Mouse (Mus musculus) neutrophil, adult 5-6 weeks (primary cell): Measurements from ENCODE around the gene Ccdc122. TPM values are rescaled to one million over a fixed set of nuclear protein-coding genes. Genes with fewer than 3 reads are reported as not detected.
A peak's percentile ranks its signal among the peaks of the same experiment; 100 is the strongest.
"Not testable (repeated sequence)": the region's sequence is repeated elsewhere in the genome, so short reads cannot be mapped to it uniquely, and the experiment has no call there.

Experiments used
- ATAC-seq: fragments of 151-379, 151-347 bp; 2 replicates; pipeline ENCODE4 v1.8.0; 2017; ENCODE audit warnings: mild to moderate bottlenecking, moderate TSS enrichment; ENCODE audit not compliant: insufficient number of reproducible peaks, poor library complexity, low FRiP score, severe bottlenecking; ENCODE audit errors: extremely low read depth
- total RNA-seq: library from RNA; stranded (forward); fragments of 200-1000 nt; gene quantifications from 2 replicates; pipeline ENCODE4 v1.2.3, GENCODE M21; 2017

The Ccdc122 gene
- total RNA-seq, result 0.70 and 3.2 TPM in 2 replicates

DNA sequence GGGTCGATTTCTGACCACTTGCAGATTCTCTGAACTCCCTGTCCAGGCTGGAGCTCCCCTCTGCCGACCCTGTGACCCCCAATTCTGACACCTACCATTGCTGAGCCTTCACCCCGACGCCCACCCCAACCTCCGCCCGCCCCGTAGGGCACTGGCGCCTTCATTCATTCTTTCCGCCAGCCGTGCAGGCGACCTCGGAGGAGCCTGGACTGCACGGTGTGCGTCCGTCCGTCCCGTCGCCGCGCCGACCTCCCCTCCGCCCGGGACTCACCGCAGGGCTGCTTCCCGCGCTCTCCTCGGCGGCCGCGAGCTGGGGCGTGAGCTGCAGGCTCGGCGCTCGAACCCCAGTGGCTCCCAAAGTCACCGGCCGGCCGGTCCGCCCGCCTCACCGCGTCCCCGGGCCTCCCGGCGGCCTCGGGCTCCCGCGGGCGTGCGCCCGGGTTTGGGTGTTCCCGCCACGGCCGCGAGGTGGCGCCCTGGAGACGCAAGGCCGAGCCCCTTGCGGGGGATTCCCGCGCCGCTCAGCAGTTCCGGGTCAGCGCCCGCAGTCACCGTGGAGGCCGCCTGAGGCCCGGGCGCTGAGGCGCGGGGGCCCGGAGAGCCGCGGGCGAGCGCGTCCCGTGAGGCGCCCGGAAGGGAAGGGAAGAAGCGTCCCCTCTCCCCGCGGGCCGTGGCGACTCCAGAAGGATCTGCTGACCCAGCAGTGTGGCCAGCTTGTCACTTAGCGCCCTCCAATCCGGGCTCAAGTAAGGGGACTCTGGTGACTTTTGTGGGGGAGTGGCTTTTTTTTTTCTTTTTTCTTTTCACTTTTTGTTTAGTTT, at the start of gene Ccdc122, which contains the start of gene Lacc1:
Gene Ccdc122, plus strand, starts transcription at position 547 of the 821 bp plus-strand sequence.
Gene Lacc1, minus strand, starts transcription at position 679 of the 821 bp plus-strand sequence.
- ATAC-seq, result peak; percentile 77

DNA sequence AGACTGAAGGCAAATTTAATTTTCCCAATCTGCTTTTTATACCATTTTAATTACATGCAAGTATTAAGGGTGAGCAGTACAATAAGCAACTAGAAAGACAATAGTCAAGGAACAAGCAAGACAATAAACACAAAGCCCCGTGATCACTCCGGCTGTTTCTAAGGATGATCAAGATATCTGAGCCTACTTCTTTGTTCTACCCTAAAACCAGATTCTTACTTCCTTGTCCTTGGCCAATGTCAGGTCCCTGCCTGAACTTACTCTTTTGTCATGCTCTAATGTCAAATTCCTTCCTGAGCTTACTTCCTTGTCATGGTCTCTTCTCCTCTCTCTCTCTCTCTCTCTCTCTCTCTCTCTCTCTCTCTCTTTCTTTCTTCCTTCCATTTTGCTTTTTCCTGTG, 46.2 kb upstream of the Ccdc122 start:
- ATAC-seq, result not testable (repeated sequence)

DNA sequence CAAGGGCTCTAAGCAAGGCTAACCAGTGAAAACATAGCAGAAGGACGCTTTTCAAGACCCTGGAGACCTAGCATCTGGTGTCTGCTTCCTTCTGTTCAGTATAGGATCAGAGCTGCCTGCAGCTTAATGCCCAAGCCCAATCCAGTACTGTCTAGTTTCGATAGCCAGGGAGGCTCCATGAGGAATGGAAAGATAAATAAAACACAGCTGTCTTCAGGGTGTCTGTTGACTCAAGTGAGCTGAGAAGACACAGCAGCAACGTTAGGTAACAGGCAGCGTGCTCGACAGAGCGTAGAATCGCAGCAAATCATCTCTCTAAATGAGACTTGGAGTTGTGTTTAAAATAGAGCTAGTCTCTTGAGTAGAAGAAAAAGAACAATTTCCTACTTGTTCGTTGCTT, 31.8 kb upstream of the Ccdc122 start:
- ATAC-seq, result no peak

DNA sequence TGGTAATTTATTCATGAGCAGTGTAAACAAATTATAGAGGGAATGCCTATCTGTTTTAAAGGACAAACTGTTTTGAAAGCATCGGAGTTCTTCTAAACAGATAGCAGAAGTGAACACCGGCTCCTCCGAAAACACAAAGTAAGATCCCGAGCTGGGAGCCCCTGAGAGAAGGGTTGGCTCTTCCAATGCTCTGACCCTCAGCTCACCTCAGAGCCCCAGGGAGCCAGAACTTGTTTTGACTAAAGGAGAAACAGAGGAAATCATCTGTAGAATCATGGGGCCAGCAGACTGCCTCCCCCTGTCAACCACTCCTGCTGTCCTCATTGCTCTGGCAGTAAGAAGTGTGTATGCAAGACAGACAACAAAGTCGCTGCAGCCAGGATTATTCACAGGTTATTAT, 31.0 kb upstream of the Ccdc122 start:
- no peak for ATAC-seq

DNA sequence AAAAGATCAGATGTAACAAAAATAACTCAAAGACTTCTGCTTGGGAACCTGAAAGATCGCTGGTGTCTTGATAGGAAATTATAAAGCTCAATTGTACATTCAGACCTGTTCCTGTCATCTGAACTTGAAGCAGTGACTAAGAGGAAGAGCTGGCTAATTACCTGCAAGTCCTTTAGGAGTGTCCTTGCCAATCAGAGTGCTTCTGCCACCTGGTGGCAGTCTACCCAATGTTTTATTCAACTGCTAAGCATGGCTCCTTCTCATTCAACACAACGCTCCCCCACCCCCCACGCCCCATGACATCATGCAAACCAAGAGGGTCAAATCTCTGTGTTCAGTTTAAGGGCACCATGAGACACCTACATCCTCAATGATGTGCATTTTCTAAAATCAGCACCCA, 28.3 kb upstream of the Ccdc122 start:
- ATAC-seq, result peak; percentile 48; the same call in 1 of the 2 replicates

DNA sequence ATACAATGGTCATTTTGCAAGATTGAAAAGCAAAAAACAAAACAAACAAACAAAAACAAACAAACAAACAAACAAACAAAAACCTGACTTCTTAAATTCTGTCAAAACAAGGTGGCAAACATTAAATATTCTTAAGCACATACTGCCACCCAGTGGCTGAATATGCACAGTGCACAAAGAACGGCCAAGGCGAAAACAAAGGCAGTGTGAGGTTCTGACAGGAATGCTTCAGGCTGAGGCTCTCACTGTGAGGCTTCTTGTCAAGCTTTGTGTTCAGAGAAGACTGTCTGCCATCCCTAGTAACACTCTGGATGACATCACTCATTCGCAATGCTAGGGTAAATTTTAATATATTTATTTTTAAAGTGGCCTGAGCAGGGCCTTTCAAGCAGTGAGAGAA, 24.8 kb upstream of the Ccdc122 start:
- ATAC-seq, result peak; percentile 53; the same call in 1 of the 2 replicates

DNA sequence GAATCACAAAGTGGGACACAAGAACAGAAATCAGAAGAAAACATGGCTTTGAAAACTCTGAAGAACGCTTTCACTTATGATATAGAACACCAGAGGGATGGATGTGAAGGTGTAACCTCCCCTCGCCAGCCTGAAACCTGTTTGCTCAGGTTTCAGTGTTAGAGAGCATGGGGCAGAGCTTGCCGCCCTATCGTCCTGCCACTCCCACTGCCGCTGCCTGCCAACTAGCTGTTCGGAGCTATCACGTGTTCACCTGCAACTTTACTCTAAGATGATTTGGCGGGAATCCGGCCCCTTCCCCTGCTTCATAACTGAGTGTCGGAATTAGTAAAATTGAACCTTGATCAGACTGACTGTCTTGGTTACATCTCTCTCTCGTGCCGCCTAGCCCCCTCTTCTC, 19.8 kb upstream of the Ccdc122 start:
- ATAC-seq, result not testable (repeated sequence)

DNA sequence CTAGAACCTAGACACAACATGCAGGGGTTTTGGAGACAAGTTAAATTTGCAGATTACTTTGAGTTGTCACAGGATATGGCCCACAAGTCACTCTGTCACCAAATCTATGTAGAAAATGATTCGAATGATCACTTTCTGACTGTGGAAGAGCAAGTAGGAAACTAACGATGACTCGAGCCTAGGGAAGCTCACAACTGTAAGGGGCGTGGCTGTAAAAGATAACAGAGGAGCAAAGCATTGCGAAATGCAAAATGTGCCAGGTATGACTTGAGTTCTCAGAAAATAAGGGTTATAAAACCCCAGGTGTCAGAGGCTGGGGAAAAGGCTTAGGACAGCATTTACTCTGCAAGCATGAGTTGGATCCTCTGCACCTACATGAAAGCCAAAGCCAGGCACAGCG, 19.4 kb upstream of the Ccdc122 start:
- ATAC-seq, result no peak

DNA sequence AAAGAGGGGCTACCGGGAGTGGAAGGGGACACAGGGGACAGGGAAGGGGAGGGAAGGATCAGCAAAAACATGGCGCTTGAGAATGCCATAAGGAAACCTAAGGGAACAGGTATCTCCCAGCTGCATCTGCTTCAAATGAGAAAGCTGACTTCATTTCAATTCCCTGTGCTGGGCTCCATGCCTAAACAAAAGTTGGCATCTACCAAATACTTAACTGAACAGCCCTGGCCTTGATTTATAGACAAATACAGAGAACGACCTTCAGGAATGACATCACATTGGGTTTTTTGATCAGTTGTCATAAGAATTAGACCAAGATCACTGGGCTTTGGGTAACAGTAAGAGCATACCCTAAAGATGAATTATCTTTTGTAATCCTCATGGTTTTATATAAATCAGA, 12.1 kb upstream of the Ccdc122 start:
- no peak for ATAC-seq

GRCm38 (mm10) chr14:77029319-77030054, 7.1 kb upstream of the Ccdc122 start:
- ATAC-seq, result no peak

DNA sequence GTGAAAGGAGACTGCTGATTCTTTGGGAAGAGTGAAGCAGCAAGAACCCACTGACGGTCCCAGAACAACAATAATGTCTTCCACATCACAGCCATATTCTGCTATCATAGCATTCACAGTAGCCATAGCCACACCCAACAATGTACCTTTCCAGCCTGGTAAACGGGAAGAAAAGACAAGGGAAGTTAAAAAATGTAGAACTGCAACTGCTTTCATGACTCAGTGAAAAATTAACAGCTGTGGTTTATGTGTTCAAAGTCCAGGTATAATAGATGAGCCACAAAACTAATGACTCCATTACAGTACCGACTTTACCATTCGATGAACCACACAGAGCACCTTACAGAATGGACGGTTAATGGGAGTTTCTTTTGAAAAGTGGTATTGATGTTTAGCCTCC, 5.8 kb upstream of the Ccdc122 start:
- no peak for ATAC-seq

GRCm38 (mm10) chr14:77032433-77032832, 4.1 kb upstream of the Ccdc122 start:
- ATAC-seq, result no peak

- ATAC-seq, result no peak
These were observed 3.2 kb upstream of the Ccdc122 start for GRCm38 (mm10) chr14:77033391-77033790.

- peak; percentile 20; the same call in 1 of the 2 replicates for ATAC-seq
These were observed 2.2 kb upstream of the Ccdc122 start for GRCm38 (mm10) chr14:77034175-77034915.

- ATAC-seq, result no peak
These were observed 1.6 kb upstream of the Ccdc122 start for GRCm38 (mm10) chr14:77034970-77035369.

DNA sequence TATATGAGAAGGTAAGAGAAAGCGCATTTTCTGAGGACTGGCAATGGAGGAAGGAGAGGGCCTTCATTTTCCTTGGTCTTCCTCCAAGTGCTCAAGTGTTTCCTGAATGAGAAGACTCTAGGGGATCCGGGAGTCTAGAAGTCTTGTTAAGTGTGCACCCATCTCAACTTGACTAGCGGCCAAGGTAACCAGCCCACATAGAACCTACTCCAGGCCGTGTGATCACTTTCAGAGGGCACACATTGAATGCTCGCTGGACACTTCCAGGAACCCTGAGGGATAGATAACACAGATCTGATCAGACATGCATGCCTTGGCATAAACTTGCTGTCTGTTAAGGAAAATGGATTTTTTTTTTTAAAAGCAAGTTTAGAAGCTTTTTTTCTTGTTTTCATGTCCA, 758 bp downstream of the Ccdc122 start:
- no peak for ATAC-seq

DNA sequence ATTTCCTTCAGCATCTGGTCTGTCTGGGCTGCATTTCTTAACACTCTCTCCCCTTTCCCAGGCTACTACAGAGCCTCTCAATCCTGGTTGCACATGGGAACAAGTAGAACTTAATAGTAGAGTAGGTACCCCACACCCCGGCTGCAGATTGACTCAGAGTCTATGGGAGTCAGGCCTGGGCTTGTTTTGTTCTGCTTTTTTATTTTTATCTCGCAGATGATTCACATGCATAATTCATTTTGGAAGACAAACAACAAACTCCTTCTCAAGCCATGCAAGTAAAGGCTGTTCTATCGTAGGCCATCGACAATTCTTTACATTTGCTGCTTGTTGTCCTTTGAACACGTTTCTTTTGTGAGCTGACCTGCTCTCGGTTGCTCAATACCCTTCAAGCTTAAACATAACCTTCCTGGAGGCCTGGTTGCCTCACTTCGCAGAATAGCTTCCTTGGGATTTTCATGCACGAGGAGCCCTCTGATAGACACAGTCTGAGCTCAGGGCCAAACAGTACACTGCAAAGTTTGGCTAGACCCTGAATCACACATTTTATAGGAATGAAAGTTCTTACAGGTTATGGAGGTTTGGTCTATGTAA, 1.4 kb downstream of the Ccdc122 start:
- no peak for ATAC-seq

DNA sequence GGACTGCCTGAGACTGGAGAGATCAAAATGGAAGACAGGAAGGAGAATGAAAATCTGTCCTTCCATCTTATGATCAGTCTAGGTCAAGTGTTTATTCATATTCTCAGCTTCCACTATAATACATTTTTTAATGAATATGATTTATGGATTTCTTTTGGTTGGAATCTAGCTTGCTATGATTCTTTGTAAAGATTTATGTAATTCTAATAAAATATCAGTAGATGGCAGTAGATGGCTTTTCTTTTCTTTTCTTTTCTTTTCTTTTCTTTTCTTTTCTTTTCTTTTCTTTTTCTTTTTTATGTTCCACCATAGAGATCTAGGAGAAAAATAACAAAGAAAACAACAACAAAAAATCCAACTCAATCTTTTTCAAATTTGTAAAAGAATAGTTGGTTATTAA, 16.7 kb downstream of the Ccdc122 start:
- ATAC-seq, result no peak

DNA sequence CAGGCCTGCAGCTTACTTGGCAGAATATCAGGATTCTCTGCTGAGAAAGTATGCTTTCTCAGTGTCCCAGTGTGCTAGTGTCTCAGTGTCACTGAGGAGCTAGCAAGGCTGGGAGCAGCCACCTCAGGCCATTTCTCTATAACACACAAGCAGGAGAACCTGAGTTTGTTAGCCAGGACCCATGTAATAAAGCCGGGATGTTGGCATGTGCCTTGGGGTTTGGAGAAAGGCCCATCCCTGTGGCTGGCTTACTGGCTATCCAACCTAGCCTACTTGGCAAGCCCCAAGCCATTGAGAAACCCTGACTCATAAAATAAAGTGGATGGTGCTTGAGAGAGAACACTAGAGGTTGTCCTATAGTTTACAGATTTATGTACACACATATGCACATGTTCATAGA, 32.8 kb downstream of the Ccdc122 start:
- no peak for ATAC-seq
